Mouse (Mus musculus) hindbrain, embryonic 14.5 days (tissue): ENCODE data around the gene Rusc2. TPM values are rescaled to one million over a fixed set of nuclear protein-coding genes. Genes with fewer than 3 reads are reported as not detected.

Experiments used
- ATAC-seq: fragments of 200-750 bp; cut with Nextera tagmentation; 2 replicates; pipeline ENCODE4 v1.8.0; 2017; ENCODE audit warnings: moderate number of reproducible peaks, mild to moderate bottlenecking, moderate TSS enrichment, moderate library complexity; ENCODE audit not compliant: low FRiP score
- DNase-seq: peaks from one replicate; pipeline ENCODE4 v3.0.0-alpha.2; 2015; ENCODE audit warnings: low spot score
- H3K27ac ChIP-seq: fragments of 300-500 bp; sonication (generic); 2 replicates; pipeline ENCODE4 v1.5.1; 2014; ENCODE audit warnings: mild to moderate bottlenecking, moderate library complexity
- H3K27me3 ChIP-seq: fragments of 300-500 bp; sonication (generic); 2 replicates; pipeline ENCODE4 v1.6.1; 2014; ENCODE audit warnings: mild to moderate bottlenecking, low read length, mixed read lengths; ENCODE audit not compliant: control insufficient read depth, insufficient read depth
- H3K36me3 ChIP-seq: fragments of 300-500 bp; sonication (generic); replicated peaks from 2 replicates; pipeline ENCODE4 v1.6.1; 2014; ENCODE audit not compliant: control insufficient read depth, insufficient read depth
- H3K4me1 ChIP-seq: fragments of 300-500 bp; sonication (generic); replicated peaks from 2 replicates; pipeline ENCODE4 v1.6.1; 2014; ENCODE audit warnings: antibody characterized with exemption, low read length, mixed read lengths; ENCODE audit not compliant: control insufficient read depth, insufficient read depth
- H3K4me2 ChIP-seq: fragments of 300-500 bp; sonication (generic); replicated peaks from 2 replicates; pipeline ENCODE4 v1.6.1; 2014; ENCODE audit warnings: mild to moderate bottlenecking, moderate library complexity
- H3K4me3 ChIP-seq: fragments of 300-500 bp; sonication (generic); replicated peaks from 2 replicates; pipeline ENCODE4 v1.5.1; 2014; ENCODE audit warnings: mild to moderate bottlenecking, low read length
- H3K9ac ChIP-seq: fragments of 300-500 bp; sonication (generic); 2 replicates; pipeline ENCODE4 v1.6.1; 2014
- H3K9me3 ChIP-seq: fragments of 300-500 bp; sonication (generic); 2 replicates; pipeline ENCODE4 v1.6.1; 2016; ENCODE audit warnings: low read length; ENCODE audit not compliant: control insufficient read depth
- WGBS: fragments of 180-500 bp; shearing (Covaris S2); extraction: QIAGEN DNeasy Blood & Tissue Kit; methylation state at CpG from one replicate; pipeline ENCODE4 v1.1.7; 2014; 5-methylcytosine and 5-hydroxymethylcytosine counted together
- polyA plus RNA-seq: library from polyadenylated mRNA; unstranded; fragments of >200 nt; fragmentation: Nextera tagmentation; extraction: Ambion mirVana; gene quantifications from 2 replicates; pipeline ENCODE4 v1.2.1, GENCODE M21; 2014

Rusc2 gene
- polyA plus RNA-seq, 1 experiment from 2014 or later: 58.3 TPM

DNA sequence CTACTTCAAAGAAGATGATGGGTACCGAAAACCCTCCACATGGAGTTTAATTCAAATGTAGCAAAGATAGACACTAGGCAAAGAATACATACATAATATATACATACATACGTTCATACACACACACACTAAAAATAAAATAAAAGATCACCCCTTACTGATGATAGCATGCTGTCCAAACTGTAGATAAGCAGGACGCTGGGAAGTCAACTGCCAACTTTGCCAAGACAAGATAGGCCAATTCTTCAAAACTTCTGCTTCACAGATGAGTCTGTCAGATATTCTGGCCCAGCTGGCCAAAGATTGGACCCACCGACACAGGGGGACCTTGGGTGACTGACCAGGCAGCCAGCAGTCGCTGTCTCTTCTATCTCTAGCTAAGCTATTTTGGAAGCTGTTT lies 81.3 kb downstream of the Rusc2 start:
- Histone ChIP-seq H3K27me3 (no peaks in the 10 kb centered on the region), H3K9me3 (no peaks in the 10 kb centered on the region), H3K4me1 (no peaks in the 10 kb centered on the region), H3K4me2 (no peak overlapping the region), H3K27ac (no peak overlapping the region), H3K36me3 (no peaks in the 10 kb centered on the region), H3K4me3 (no peak overlapping the region), H3K9ac (no peak overlapping the region)
- DNase-seq: no peak
- ATAC-seq: no peak
- 94% methylated on average over 5 of the region's 5 CpGs for WGBS

DNA sequence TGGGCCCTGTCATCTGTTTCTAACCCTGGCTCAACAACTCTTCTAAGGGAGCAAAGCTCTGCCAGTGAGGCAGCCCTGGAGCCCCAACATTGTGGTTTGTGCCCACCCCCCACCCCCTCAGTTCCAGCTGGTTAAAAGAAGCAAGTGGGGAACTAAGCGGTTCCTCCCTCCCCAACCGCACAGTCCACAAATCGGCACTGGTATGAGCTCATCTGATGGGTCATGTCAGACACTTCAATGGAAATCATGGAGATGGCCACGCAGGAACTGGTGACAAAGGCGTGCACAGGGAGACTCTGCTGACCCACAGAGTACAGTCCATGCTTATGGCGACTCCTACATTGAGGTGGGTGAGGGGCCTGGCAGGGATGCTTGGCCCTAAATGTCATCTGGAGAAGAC lies 84.2 kb downstream of the Rusc2 start:
- H3K36me3 ChIP-seq: no peaks in the 10 kb centered on the region
- H3K4me2 ChIP-seq: no peak overlapping the region
- ATAC-seq (no peak), DNase-seq (no peak)
- H3K27ac ChIP-seq: no peak overlapping the region
- 88% methylated on average over 6 of the region's 6 CpGs for WGBS
- no peak overlapping the region for H3K4me3 ChIP-seq
- no peak overlapping the region for H3K9ac ChIP-seq
- H3K9me3 ChIP-seq: no peaks in the 10 kb centered on the region
- no peaks in the 10 kb centered on the region for H3K27me3 ChIP-seq
- H3K4me1 ChIP-seq: no peaks in the 10 kb centered on the region

- H3K4me2 ChIP-seq: no peak overlapping the region
- no peaks in the 10 kb centered on the region for H3K4me1 ChIP-seq
- 93% methylated on average over 7 of the region's 7 CpGs for WGBS
- no peak overlapping the region for H3K4me3 ChIP-seq
- DNase-seq (no peak), ATAC-seq (no peak)
- no peaks in the 10 kb centered on the region for H3K9me3 ChIP-seq
- no peaks in the 10 kb centered on the region for H3K36me3 ChIP-seq
- no peak overlapping the region for H3K9ac ChIP-seq
- H3K27me3 ChIP-seq: no peaks in the 10 kb centered on the region
- H3K27ac ChIP-seq: no peak overlapping the region
Measured at GRCm38 (mm10) chr4:43466872-43467271, 85.1 kb downstream of the Rusc2 start.

DNA sequence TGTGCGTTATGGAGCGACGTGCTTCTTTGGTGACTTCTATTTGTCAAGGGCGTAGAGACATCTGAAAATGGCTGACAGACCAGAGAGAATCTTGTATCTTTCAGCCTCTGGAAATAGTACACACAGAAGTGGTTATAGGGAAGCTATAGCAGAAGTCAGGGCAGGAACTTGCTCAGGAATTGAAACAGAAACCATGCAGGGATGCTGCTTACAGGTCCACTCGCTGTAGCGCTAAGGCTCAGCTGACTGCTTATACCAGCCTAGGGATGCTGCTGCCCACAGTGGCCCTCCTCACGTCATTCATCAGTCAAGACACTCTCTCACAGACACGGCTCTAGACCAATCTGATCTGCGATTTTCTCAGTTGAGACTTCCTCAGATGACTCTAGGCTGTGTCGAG lies 88.5 kb downstream of the Rusc2 start:
- ATAC-seq: no peak
- Histone ChIP-seq H3K27me3 (no peaks in the 10 kb centered on the region), H3K4me3 (no peak overlapping the region), H3K27ac (no peak overlapping the region), H3K9ac (no peak overlapping the region), H3K4me1 (no peaks in the 10 kb centered on the region), H3K36me3 (no peaks in the 10 kb centered on the region), H3K9me3 (no peaks in the 10 kb centered on the region), H3K4me2 (no peak overlapping the region)
- DNase-seq: no peak
- 91% methylated on average over 10 of the region's 10 CpGs for WGBS

DNA sequence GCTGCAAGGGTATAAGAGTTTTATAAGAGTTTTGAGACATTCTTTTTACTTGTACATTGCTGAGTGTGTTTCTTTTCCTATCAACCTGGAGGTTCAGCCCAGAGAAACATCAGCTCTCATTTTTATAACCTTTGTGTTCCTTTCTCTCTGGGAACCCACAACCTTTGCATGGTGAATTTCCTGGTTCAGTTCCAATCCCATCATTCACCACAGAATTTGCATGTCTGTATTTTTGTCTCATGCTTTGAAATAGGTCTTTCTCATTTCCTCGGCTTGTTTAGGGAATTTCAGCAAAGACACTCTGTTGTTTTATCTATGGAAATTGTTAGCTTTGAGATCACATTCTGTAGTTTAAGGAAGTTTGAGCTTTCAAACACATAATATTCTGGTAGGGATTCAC lies 91.9 kb downstream of the Rusc2 start:
- DNase-seq: no peak
- H3K36me3 ChIP-seq: no peaks in the 10 kb centered on the region
- 81% methylated on average over 1 of the region's 1 CpGs for WGBS
- no peak overlapping the region for H3K4me2 ChIP-seq
- H3K9ac ChIP-seq: no peak overlapping the region
- no peak for ATAC-seq
- H3K27ac ChIP-seq: no peak overlapping the region
- H3K4me3 ChIP-seq: no peak overlapping the region
- no peaks in the 10 kb centered on the region for H3K27me3 ChIP-seq
- 0 out of 2 replicates have a peak, but pooled peaks cover 6% of the 10 kb centered on the region for H3K4me1 ChIP-seq
- no peaks in the 10 kb centered on the region for H3K9me3 ChIP-seq

DNA sequence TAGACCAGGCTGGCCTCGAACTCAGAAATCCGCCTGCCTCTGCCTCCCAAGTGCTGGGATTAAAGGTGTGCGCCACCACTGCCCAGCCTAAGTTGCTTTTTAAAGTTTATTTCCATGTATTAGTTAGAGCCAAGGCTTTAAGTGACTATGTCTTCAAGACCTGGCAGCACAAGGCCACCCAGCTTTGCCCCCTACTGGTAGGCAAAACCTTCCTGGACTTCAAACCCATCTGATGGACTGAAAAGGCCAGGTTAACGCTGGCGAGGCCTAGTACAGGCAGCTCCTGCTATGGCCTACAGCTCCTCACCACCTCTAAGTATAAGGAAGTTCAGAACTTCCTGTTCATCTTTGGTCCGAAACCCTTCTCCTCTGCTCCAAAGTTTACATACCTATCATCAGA lies 94.8 kb downstream of the Rusc2 start:
- no peaks in the 10 kb centered on the region for H3K36me3 ChIP-seq
- H3K4me3 ChIP-seq: no peak overlapping the region
- H3K9ac ChIP-seq: no peak overlapping the region
- no peak overlapping the region for H3K4me2 ChIP-seq
- DNase-seq: no peak
- WGBS: 91% methylated on average over 6 of the region's 6 CpGs
- no peaks in the 10 kb centered on the region for H3K9me3 ChIP-seq
- ATAC-seq: no peak
- H3K27me3 ChIP-seq: no peaks in the 10 kb centered on the region
- H3K4me1 ChIP-seq: 0 out of 2 replicates have a peak, but pooled peaks cover 6% of the 10 kb centered on the region
- no peak overlapping the region for H3K27ac ChIP-seq

Other genes with a start within 250 kb of the Rusc2 start
- 0.27 and 0.60 TPM in 2 replicates for gene Atp8b5, start 114.8 kb upstream of the Rusc2 start, polyA plus RNA-seq
- 1.6 and 2.2 TPM in 2 replicates for gene Fam166b, start 47.2 kb downstream of the Rusc2 start, polyA plus RNA-seq
- 21.8 and 22.6 TPM in 2 replicates for gene Tesk1, start 60.0 kb downstream of the Rusc2 start, polyA plus RNA-seq
- gene Cd72, start 72.6 kb downstream of the Rusc2 start, polyA plus RNA-seq: 6.4 and 7.5 TPM in 2 replicates
- not detected in 2 replicates for gene Sit1, start 101.8 kb downstream of the Rusc2 start, polyA plus RNA-seq
- gene Ccdc107, start 110.9 kb downstream of the Rusc2 start, polyA plus RNA-seq: 80.3 and 92.0 TPM in 2 replicates
- gene Arhgef39, start 117.7 kb downstream of the Rusc2 start, polyA plus RNA-seq: 4.7 and 6.1 TPM in 2 replicates
- 0.16 and 0.26 TPM in 2 replicates for gene Car9, start 125.0 kb downstream of the Rusc2 start, polyA plus RNA-seq
- 9.1 and 10.8 TPM in 2 replicates for gene Tpm2, start 141.8 kb downstream of the Rusc2 start, polyA plus RNA-seq
- 80.0 and 82.3 TPM in 2 replicates for gene Creb3, start 180.4 kb downstream of the Rusc2 start, polyA plus RNA-seq
- 57.5 and 62.8 TPM in 2 replicates for gene Tln1, start 180.7 kb downstream of the Rusc2 start, polyA plus RNA-seq
- gene Rgp1, start 196.7 kb downstream of the Rusc2 start, polyA plus RNA-seq: 21.7 and 25.2 TPM in 2 replicates
- gene Gba2, start 196.9 kb downstream of the Rusc2 start, polyA plus RNA-seq: 44.5 and 49.7 TPM in 2 replicates
- 1.0 and 1.9 TPM in 2 replicates for gene Msmp, start 202.5 kb downstream of the Rusc2 start, polyA plus RNA-seq
- gene Npr2, start 250.0 kb downstream of the Rusc2 start, polyA plus RNA-seq: 13.3 and 14.2 TPM in 2 replicates